ENCODE assay signal across 13 mouse cellular contexts in genomic region chr8:80852412-80853165, GRCm38 (mm10). TPM values are rescaled to one million over a fixed set of nuclear protein-coding genes. Genes with fewer than 3 reads are reported as not detected.
DNase-seq lines count a peak whose midpoint lies in the region; ATAC-seq and TF ChIP-seq lines count a peak whose summit lies in the region.
"Had no signal": no experiment of that assay in that cellular context is flagged by ENCODE, and none has a peak within 500 bp of the region (broad histone marks: within the 10 kb centered on the region; RNA-seq: fewer than 3 reads in every experiment).

No protein-coding gene starts in this region.

- peak overlapping the region; percentile 78 for H3K27ac ChIP-seq in heart, embryonic 13.5 days (replicated peaks)
- H3K27ac ChIP-seq in lung, embryonic 15.5 days: peak overlapping the region; percentile 95
- peak overlapping the region; percentile 79 for H3K27ac ChIP-seq in embryonic facial prominence, embryonic 15.5 days (replicated peaks)
- H3K27ac ChIP-seq in liver, embryonic 14.5 days: no peak overlapping the region
- H3K27ac ChIP-seq: macrophage had no signal

- no peaks in the 10 kb centered on the region; the same call in 1 of the 2 replicates for H3K9me3 ChIP-seq in heart, embryonic 13.5 days
- H3K9me3 ChIP-seq in lung, embryonic 15.5 days: no peaks in the 10 kb centered on the region
- H3K9me3 ChIP-seq in embryonic facial prominence, embryonic 15.5 days (replicated peaks): no peaks in the 10 kb centered on the region
- no peaks in the 10 kb centered on the region for H3K9me3 ChIP-seq in liver, embryonic 14.5 days (ENCODE audit: control insufficient read depth, low read length)

- 0 out of 2 replicates have a peak overlapping the region, but pooled peaks have one; percentile 6 for H3K4me3 ChIP-seq in heart, embryonic 13.5 days
- H3K4me3 ChIP-seq in lung, embryonic 15.5 days: no peak overlapping the region
- H3K4me3 ChIP-seq in embryonic facial prominence, embryonic 15.5 days (replicated peaks): peak overlapping the region; percentile 11; the same call in 1 of the 2 replicates
- H3K4me3 ChIP-seq in liver, embryonic 14.5 days (ENCODE audit: insufficient read depth in 1 of 2, low read depth in 2 of 2, low read length in 2 of 2): no peak overlapping the region

- 39% methylated on average over 8 of the region's 9 CpGs for WGBS in heart, embryonic 13.5 days
- WGBS in lung, embryonic 15.5 days: 49% methylated on average over 7 of the region's 9 CpGs
- WGBS in embryonic facial prominence, embryonic 15.5 days: 55% methylated on average over 9 of the region's 9 CpGs
- WGBS in liver, embryonic 14.5 days (ENCODE audit: insufficient replicate concordance): 67% methylated on average over 9 of the region's 9 CpGs

- H3K27me3 ChIP-seq in heart, embryonic 13.5 days (replicated peaks): no peaks in the 10 kb centered on the region
- H3K27me3 ChIP-seq in lung, embryonic 15.5 days: no peaks in the 10 kb centered on the region
- no peaks in the 10 kb centered on the region for H3K27me3 ChIP-seq in embryonic facial prominence, embryonic 15.5 days
- no peaks in the 10 kb centered on the region for H3K27me3 ChIP-seq in liver, embryonic 14.5 days (ENCODE audit: control insufficient read depth, insufficient read depth, low read length)

- DNase-seq in heart, adult 8-10 months (ENCODE audit: low spot score): no peak
- DNase-seq in lung, postnatal 4 days: no peak
- DNase-seq in liver, embryonic 14.5 days (ENCODE audit: low read depth in 3 of 3, low spot score in 3 of 3): no peak
- no peak for DNase-seq in adrenal gland, postnatal 36 days
- DNase-seq in retina, postnatal 1 day: no peak
- DNase-seq: adrenal gland, postnatal 25 days; cerebellum, adult 11-12 months; kidney, adult 18-20 months had no signal

- peaks cover 4% of the 10 kb centered on the region for H3K36me3 ChIP-seq in heart, embryonic 13.5 days
- H3K36me3 ChIP-seq in lung, embryonic 15.5 days: no peaks in the 10 kb centered on the region
- H3K36me3 ChIP-seq in embryonic facial prominence, embryonic 15.5 days: no peaks in the 10 kb centered on the region
- H3K36me3 ChIP-seq in liver, embryonic 14.5 days (replicated peaks; ENCODE audit: control insufficient read depth, insufficient read depth, low read depth): no peaks in the 10 kb centered on the region; the same call in none of the 2 replicates

- no peak for TF ChIP-seq EP300 in liver, embryonic 14.5 days (IDR thresholded peaks at IDR 0.05; ENCODE audit: low read depth)

- no peak for TF ChIP-seq CTCF in liver, embryonic 14.5 days (IDR thresholded peaks at IDR 0.05; ENCODE audit: low read depth)

- no peak for ATAC-seq in heart, embryonic 13.5 days (ENCODE audit: extremely low read depth, insufficient number of reproducible peaks, low FRiP score, low TSS enrichment)
- peak; percentile 21; the same call in 1 of the 2 replicates for ATAC-seq in lung, embryonic 15.5 days (ENCODE audit: borderline replicate concordance, extremely low read depth, low FRiP score, low TSS enrichment)
- no peak for ATAC-seq in embryonic facial prominence, embryonic 15.5 days (ENCODE audit: insufficient number of reproducible peaks, low FRiP score, low TSS enrichment, low read depth)
- ATAC-seq in liver, embryonic 14.5 days (ENCODE audit: insufficient read depth): 0 out of 2 replicates have a peak, but pooled peaks have one; percentile 18
- ATAC-seq: CD4-positive, CD25-positive, alpha-beta regulatory T cell, adult 4 months had no signal

- peaks cover 86% of the 10 kb centered on the region for H3K4me1 ChIP-seq in heart, embryonic 13.5 days
- peaks cover 59% of the 10 kb centered on the region for H3K4me1 ChIP-seq in lung, embryonic 15.5 days
- peaks cover 55% of the 10 kb centered on the region for H3K4me1 ChIP-seq in embryonic facial prominence, embryonic 15.5 days
- peaks cover 4 to 9% of the 10 kb centered on the region in 2 experiments; a peak in 2 of 4 replicates for H3K4me1 ChIP-seq in liver, embryonic 14.5 days (replicated peaks; ENCODE audit: control insufficient read depth in 2 of 2, insufficient read depth in 2 of 2, low read length in 1 of 2)

- H3K4me2 ChIP-seq in heart, embryonic 13.5 days: peak overlapping the region; percentile 59
- H3K4me2 ChIP-seq in lung, embryonic 15.5 days: peak overlapping the region; percentile 39
- H3K4me2 ChIP-seq in embryonic facial prominence, embryonic 15.5 days (replicated peaks): peak overlapping the region; percentile 34
- H3K4me2 ChIP-seq in liver, embryonic 14.5 days (ENCODE audit: low read depth): no peak overlapping the region

- peak overlapping the region; percentile 53 for H3K9ac ChIP-seq in heart, embryonic 13.5 days
- H3K9ac ChIP-seq in lung, embryonic 15.5 days: no peak overlapping the region
- H3K9ac ChIP-seq in embryonic facial prominence, embryonic 15.5 days: no peak overlapping the region
- no peak overlapping the region; the same call in 1 of the 2 replicates for H3K9ac ChIP-seq in liver, embryonic 14.5 days (replicated peaks)

RNA-seq across cellular contexts. Expression of gene Gab1, which starts 27.7 kb away (rescaled TPM):
- polyA plus RNA-seq in heart, embryonic 13.5 days (2015; fragmentation: Nextera tagmentation; extraction: Ambion mirVana): 26.6 and 28.8 TPM in 2 replicates
- total RNA-seq in heart, adult 8-10 months (2022): 10 to 100 TPM; 33.6 to 43.1 (median 40.6) TPM
- polyA plus RNA-seq in lung, embryonic 15.5 days (2015; fragmentation: Nextera tagmentation; extraction: Ambion mirVana): 20.2 and 22.2 TPM in 2 replicates
- polyA plus RNA-seq in embryonic facial prominence, embryonic 15.5 days (2015; fragmentation: Nextera tagmentation; extraction: Ambion mirVana): 22.7 and 24.8 TPM in 2 replicates
- polyA plus RNA-seq in liver, embryonic 14.5 days (2012; rRNA removed): 10.3 and 10.8 TPM in 2 replicates
- polyA plus RNA-seq in liver, embryonic 14.5 days (2014; fragmentation: Nextera tagmentation; extraction: Ambion mirVana): 7.8 and 10.6 TPM in 2 replicates
- total RNA-seq in adrenal gland, postnatal 36 days (2021): 10 to 100 TPM; 16.1 to 20.2 TPM
- polyA plus RNA-seq: CD4-positive, CD25-positive, alpha-beta regulatory T cell, adult 4 months had no signal

Comparison
In these comparisons a context has a peak if more than half of its experiments do, and no peak if none do; other contexts are left out.
1. ATAC-seq: peak in lung, embryonic 15.5 days (single experiment) and liver, embryonic 14.5 days (single experiment); none in heart, embryonic 13.5 days (single experiment) and embryonic facial prominence, embryonic 15.5 days (single experiment).
2. H3K4me3 ChIP-seq: peak in heart, embryonic 13.5 days (single experiment) and embryonic facial prominence, embryonic 15.5 days (single experiment); none in lung, embryonic 15.5 days (single experiment) and liver, embryonic 14.5 days (0 of 2).